Mouse (Mus musculus) common myeloid progenitor, adult 5-6 weeks (primary cell): Measurements from ENCODE around the gene Cdc42ep1. TPM values are rescaled to one million over a fixed set of nuclear protein-coding genes. Genes with fewer than 3 reads are reported as not detected.
"Not testable (repeated sequence)": the region's sequence is repeated elsewhere in the genome, so short reads cannot be mapped to it uniquely, and the experiment has no call there.

Source experiments
- ATAC-seq: replicated peaks from 2 replicates; pipeline ENCODE4 v1.8.0; 2016; ENCODE audit warnings: low read depth, mild to moderate bottlenecking, moderate TSS enrichment, inconsistent platforms; ENCODE audit not compliant: poor library complexity, severe bottlenecking
- total RNA-seq: library from RNA; stranded (forward); fragments of 200-1000, 187-1606 nt; gene quantifications from 2 replicates; pipeline ENCODE4 v1.2.3, GENCODE M21; 2017

The Cdc42ep1 gene
- total RNA-seq, 1 experiment from 2014 or later: not detected

- ATAC-seq: no peak
Measured at GRCm38 (mm10) chr15:78845321-78845720, 2.9 kb downstream of the Cdc42ep1 start.

GRCm38 (mm10) chr15:78845867-78846266, 3.4 kb downstream of the Cdc42ep1 start:
- no peak for ATAC-seq

DNA sequence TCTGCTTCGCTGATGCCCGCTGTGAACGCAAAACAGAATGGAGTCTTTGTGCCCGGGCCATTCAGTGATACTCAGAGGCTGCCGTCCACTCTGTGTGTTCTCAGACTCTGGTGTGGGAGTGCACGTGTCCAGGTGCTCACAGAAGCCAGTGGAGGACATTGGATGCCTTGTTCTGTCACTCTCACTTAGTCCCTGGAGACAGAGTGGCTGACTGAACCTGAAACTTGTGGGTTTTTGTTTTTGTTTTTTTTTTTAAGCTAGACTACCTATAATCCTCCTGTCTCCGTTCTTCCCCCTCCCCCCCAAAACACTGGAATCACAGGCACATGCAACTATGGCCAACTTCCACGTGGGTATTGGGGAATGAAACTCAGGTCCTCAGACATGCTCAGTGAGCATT, 3.9 kb downstream of the Cdc42ep1 start:
- ATAC-seq: no peak

- ATAC-seq: not testable (repeated sequence)
Measured at GRCm38 (mm10) chr15:78846805-78847204, 4.4 kb downstream of the Cdc42ep1 start.

- no peak; the same call in 1 of the 2 replicates for ATAC-seq
Measured at GRCm38 (mm10) chr15:78848467-78848866, 6.0 kb downstream of the Cdc42ep1 start.

DNA sequence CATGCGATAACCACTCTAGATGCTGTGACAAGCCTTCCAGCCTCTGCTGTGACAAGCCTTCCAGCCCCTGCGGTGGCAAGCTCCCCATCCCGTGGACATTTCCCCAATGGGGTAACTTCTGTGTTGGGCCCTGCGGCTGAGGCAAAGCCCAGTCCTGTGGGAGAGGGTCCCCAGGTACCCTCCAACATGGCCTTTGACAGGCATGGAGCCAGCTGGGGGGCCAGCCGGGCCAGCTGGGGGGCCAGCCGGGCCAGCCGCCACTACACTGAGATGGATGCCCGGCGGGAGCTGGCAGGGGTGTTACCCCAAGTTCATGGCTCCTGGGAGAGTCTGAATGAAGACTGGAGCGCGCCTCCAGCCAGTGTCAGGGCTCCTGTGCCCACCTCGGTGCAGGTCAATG, 7.1 kb downstream of the Cdc42ep1 start:
- ATAC-seq: no peak

DNA sequence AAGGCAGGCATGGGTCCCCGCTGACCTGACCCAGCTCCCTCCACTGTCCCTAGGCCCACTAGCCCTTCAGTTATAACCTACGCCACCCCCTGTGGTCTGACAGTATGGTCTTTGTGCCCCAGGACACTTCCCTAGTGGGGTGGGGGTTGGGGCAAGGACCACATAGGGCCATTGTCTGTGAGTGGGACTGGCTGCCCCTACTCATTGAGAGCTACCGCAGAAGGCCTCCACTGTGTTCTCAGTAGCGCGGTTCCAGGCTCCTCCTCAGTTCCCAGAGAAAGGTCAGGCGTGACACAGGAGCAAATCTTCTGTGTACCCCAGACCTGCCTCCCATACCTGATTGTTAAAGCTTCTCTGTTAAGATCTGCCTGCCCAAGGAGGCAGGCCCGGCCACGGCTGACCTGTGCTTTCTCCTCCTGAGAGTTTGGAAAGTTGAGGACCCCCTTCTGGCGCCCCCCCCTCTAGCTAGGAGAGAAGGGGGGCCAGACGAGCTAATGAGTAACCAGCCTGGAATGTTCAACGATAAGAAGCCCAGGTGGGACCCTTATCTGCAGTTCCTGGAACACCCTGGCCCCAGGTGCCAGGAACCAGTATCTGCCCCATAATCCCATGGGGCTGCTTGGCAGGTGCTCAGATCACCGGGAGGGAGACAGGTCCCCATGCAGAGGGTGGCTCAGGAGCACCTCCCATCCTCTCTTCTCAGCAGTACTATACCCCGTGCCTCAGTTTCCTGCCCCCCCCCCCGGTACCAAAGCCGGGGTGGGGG, 7.8 kb downstream of the Cdc42ep1 start:
- no peak for ATAC-seq

DNA sequence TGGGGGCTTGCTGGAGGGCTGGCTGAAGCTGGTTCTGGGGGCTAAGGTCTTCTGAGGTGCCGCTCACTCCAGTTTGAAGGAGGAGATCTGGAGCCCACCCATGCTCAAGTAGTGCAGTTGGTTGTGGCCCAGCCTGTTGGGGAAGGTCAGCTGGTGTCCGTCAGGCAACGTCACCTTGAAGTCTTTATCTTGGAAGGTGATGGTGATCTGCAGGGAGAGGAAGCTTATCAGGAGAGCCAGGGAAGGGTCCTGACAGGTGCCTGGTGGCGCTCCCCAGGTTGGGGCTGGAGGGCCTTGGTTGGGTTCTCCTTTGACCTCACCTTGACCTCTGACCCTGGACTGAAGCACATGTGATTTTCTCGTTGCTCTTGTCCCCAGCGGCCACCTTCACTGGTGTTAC, 8.5 kb downstream of the Cdc42ep1 start:
- no peak for ATAC-seq

DNA sequence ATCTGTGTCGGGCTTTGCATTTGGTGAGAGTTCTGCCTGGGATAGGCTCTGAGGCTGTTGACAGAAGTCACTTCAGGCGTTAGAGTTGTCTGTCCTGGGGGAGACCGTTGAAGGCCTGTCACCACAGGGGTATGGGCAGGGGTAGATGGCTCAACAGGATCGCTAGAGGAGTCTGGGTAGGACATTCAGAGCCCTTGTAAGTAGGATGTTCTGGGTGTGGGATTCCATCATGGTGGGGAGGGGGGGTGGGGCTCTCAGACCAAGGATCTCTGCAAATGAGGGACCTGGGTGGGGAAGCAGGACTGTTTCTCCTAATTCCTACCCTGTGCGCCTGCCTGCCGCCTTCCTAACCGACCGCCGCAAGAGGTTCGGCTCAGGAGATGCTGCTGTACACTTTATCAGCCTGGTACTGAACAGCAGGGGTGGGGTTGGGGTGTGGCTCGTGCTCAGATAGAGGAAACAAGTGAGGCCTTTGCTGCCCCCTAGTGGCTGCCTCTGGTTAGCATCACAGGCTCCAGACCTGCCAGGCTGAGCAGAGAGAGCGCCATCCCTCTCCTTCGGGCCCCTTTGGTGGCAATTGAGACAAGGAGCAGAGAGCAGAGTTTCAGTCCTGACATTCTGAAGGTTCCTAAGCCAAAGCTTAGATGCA, 9.2 kb downstream of the Cdc42ep1 start:
- ATAC-seq: peak; percentile 96

DNA sequence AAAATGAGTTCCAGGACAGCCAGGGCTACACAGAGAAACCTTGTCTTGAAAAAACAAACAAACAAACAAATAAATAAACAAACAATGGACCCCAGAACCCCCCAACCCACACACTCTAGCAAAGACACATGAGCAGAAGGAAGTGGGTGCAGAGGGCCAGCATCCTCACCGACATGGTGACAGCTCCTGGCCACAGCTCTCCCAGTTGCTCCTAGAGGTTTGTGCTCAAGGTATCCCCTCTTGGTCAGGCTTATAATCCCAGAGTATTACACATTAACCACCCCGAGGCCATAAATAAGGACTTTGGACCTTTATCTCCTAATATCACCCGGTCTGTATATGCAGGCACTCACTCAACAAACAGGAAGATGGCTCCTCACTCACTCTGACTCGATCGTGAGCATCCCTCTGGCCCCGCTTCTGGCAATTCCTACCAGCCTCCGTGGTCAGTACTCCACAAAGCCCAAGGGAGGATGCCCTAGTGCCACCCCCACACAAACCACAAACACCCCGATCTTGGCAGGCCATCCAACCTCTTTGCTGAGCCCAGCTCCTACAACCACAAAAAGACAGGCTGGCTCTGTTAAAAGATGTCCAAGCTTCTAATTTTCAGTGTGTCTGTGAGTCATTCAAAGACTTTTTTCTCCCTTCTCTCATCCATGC, 13.0 kb downstream of the Cdc42ep1 start, which contains the start of gene Lgals2:
TSS of gene Lgals2 (minus strand) at position 227 of the 663 bp plus-strand sequence.
- ATAC-seq: no peak

GRCm38 (mm10) chr15:78857009-78857408, 14.6 kb downstream of the Cdc42ep1 start:
- ATAC-seq: no peak

GRCm38 (mm10) chr15:78859311-78859710, 16.9 kb downstream of the Cdc42ep1 start:
- no peak for ATAC-seq

GRCm38 (mm10) chr15:78859714-78860113, 17.3 kb downstream of the Cdc42ep1 start:
- ATAC-seq: no peak

DNA sequence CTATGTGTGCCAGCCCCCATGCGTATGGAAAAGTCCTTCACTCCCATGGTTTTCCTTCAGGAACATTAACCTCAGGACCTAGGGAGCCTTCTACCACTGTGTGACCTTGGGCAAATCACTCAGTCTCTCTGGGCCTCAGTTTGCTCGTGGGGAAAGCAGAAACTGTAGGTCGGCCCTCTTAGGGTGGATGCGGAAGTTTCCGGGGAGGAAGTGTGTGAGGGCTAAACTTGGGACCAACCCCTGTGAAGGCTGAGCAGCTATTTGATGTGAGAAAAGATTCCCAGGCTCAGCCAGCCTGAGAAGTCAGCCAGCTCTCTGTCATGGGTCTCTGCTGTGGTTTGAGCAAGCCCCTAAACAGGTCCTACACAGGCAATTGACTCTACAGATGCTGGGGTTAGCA, 19.9 kb downstream of the Cdc42ep1 start:
- ATAC-seq: no peak

DNA sequence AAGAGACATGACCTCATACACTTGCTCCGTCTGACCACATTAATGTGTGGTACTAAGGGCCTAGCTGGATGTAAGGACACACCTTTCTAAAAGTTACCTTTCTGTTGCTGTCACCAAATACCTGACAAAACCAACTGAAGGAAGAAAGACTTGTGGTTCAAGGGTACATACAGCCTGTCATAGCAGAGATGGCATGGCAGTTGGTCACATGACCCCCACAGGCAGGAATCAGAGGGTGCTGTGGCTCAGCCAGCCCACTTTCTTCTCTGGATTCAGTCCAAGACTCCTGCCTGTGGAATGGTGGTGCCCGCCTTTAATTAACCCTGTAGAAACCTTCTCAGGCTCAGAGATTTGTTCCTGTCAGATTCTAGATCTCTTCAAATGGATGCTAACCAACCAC, 20.7 kb downstream of the Cdc42ep1 start:
- ATAC-seq: no peak

DNA sequence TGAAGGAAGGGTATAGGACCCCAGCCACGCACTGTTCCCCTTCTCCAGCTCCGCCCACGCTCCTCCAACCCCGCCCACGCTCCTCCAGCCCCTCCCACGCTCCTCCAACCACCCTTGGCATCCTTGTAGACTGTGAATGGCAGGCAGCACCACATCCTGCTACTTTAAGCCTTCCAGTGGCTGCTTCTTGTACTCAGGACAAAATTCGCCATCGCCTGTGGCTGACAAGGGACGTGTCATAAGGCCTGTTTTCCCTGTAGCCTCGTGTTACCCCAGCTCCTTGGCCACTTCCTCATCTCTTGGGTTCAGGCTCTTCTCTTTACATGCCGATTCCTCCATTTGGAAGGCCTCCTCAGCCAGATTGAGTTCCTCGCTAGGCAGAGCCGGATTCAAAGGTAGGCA, 21.4 kb downstream of the Cdc42ep1 start:
- ATAC-seq: peak; percentile 62

GRCm38 (mm10) chr15:78868398-78868797, 26.0 kb downstream of the Cdc42ep1 start:
- ATAC-seq: no peak

DNA sequence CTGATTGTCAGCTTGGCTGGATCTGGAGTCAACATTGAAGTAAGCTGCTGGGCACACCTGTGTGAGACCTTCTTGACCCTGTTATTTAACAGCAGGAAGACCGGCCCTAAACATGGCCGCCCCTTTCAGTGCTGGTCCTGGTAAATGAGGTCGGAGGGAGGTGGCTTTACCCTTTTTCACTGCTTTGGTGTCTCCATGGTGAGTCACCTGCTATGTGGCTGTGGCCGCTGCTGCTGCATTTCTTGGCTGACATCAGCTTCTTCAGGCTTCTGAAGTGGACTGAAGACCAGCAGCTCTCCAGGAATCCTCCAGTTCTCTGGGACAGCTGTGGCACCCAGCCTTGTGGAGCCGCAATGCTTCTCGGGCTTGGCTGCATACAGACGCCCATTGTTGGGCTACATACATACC, 26.4 kb downstream of the Cdc42ep1 start:
- ATAC-seq: no peak

DNA sequence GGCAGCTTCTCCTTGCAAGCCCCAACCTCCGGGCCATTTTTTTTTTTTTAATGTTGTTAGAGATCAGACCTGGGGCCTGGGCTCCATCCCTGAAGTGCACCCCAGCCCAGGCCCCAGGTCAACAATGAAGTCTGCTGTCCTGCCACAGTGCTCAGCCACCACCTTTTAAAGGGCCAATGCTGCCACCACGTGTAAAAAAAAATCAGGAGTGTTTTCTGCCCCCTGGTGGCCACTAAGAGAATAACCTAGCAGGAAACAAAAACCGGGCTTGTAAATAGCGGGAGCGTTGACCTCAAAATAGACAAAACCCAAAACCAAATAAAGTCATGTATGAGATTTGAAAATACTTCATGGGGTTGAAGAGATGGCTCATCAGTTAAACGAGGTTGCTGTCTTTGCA, 27.4 kb downstream of the Cdc42ep1 start:
- ATAC-seq: peak; percentile 76

DNA sequence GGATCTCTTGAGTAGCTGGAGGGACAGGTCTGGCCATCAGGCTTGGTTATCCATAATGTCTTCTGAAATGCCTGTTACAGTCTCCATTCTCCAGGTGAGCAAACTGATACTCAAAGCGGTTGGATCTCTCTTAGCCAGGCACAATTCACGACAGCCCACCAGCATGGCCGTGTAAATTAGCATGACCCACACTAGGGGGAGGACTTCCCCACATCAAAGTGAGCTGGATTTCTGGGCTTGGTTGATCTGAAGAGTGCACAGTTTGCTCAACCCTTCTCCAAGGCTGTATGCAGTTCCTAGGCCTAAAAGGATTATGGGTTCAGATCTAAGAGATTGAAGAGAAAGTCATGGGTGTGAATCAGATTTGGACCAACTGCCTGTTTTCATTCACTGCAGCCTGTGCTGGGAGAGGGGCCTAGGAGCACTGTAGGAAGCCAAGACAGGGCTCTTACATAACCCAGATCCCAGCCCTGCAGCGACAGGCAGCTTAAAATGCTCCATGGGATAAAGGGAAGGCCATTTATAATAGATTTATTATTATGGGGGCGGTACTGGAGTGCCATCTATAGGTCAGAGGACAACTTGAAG, 29.7 kb downstream of the Cdc42ep1 start:
- ATAC-seq: no peak
